Mouse (Mus musculus): ENCODE measurements around the gene Plppr4.

- TF ChIP-seq CTCF (IDR thresholded peaks at IDR 0.05; ENCODE audit: low read depth, low read length) = no peak
- no peak for TF ChIP-seq POLR2A (IDR thresholded peaks at IDR 0.05; ENCODE audit: borderline replicate concordance, low read depth, low read length)
Measured at GRCm38 (mm10) chr3:117297735-117298134, 62.9 kb downstream of the Plppr4 start.

All from bone marrow macrophage, adult 2 months (primary cell).